In genomic region chr10:61175442-61176204, GRCm38 (mm10) we compare ENCODE assay signal across 8 mouse cellular contexts. TPM values are rescaled to one million over a fixed set of nuclear protein-coding genes. Genes with fewer than 3 reads are reported as not detected.
DNase-seq lines count a peak whose midpoint lies in the region; ATAC-seq and TF ChIP-seq lines count a peak whose summit lies in the region.

No protein-coding gene starts in this region.

- no peak overlapping the region for H3K9ac ChIP-seq in embryonic facial prominence, embryonic 11.5 days (replicated peaks; ENCODE audit: low read length)
- H3K9ac ChIP-seq in hindbrain, embryonic 13.5 days = no peak overlapping the region
- no peak overlapping the region for H3K9ac ChIP-seq in liver, adult 2 months (ENCODE audit: low read depth, low read length)

- H3K27me3 ChIP-seq in kidney, adult 2 months (replicated peaks; ENCODE audit: control insufficient read depth, insufficient read depth, low read length) = no peaks in the 10 kb centered on the region
- H3K27me3 ChIP-seq in embryonic facial prominence, embryonic 11.5 days (ENCODE audit: control insufficient read depth, insufficient read depth, low read length) = 0 out of 2 replicates have a peak, but pooled peaks cover 5% of the 10 kb centered on the region
- peaks cover 5% of the 10 kb centered on the region; the same call in 1 of the 2 replicates for H3K27me3 ChIP-seq in hindbrain, embryonic 13.5 days
- no peaks in the 10 kb centered on the region for H3K27me3 ChIP-seq in liver, adult 2 months (ENCODE audit: control insufficient read depth, insufficient read depth, low read length)

- no peak overlapping the region for H3K4me2 ChIP-seq in embryonic facial prominence, embryonic 11.5 days (ENCODE audit: low read depth, low read length)
- peak overlapping the region; percentile 26 for H3K4me2 ChIP-seq in hindbrain, embryonic 13.5 days

- WGBS in kidney, adult 2 months = 16% methylated on average over 24 of the region's 24 CpGs
- WGBS in embryonic facial prominence, embryonic 11.5 days = 13% methylated on average over 24 of the region's 24 CpGs
- WGBS in hindbrain, embryonic 13.5 days = 16% methylated on average over 24 of the region's 24 CpGs
- WGBS in liver, adult 2 months = 15% methylated on average over 24 of the region's 24 CpGs

- ATAC-seq in embryonic facial prominence, embryonic 11.5 days (replicated peaks; ENCODE audit: insufficient number of reproducible peaks, low FRiP score, low TSS enrichment, low read depth) = no peak
- ATAC-seq in hindbrain, embryonic 13.5 days (ENCODE audit: low FRiP score) = no peak
- no peak for ATAC-seq in activated CD4-positive, CD25-positive, alpha-beta regulatory T cell, adult 4 months

- no peak for DNase-seq in kidney, adult 2 months
- no peak for DNase-seq in kidney, postnatal 14 days
- DNase-seq in adrenal gland, postnatal 10 days = peak; percentile 35
- DNase-seq in embryonic facial prominence, embryonic 11.5 days (ENCODE audit: low spot score) = peak; percentile 50
- DNase-seq in liver, adult 2 months (ENCODE audit: extremely low read depth, low read depth, low spot score) = no peak
- peak; percentile 73 for DNase-seq in retina, embryonic 14.5 days (ENCODE audit: low spot score)

- no peaks in the 10 kb centered on the region for H3K79me2 ChIP-seq in liver, adult 2 months (ENCODE audit: control insufficient read depth, insufficient read depth, low read length)

- no peaks in the 10 kb centered on the region for H3K9me3 ChIP-seq in embryonic facial prominence, embryonic 11.5 days (replicated peaks; ENCODE audit: control insufficient read depth, low read length)
- H3K9me3 ChIP-seq in hindbrain, embryonic 13.5 days = no peaks in the 10 kb centered on the region

- H3K4me3 ChIP-seq in kidney, adult 2 months (ENCODE audit: insufficient read depth, low read depth, low read length) = no peak overlapping the region
- H3K4me3 ChIP-seq in embryonic facial prominence, embryonic 11.5 days (ENCODE audit: low read depth, low read length) = no peak overlapping the region
- H3K4me3 ChIP-seq in hindbrain, embryonic 13.5 days = no peak overlapping the region
- no peak overlapping the region for H3K4me3 ChIP-seq in liver, adult 2 months (ENCODE audit: insufficient read depth, low read depth, low read length)

- H3K27ac ChIP-seq in kidney, adult 2 months (ENCODE audit: insufficient read depth, low read depth, low read length) = no peak overlapping the region
- H3K27ac ChIP-seq in embryonic facial prominence, embryonic 11.5 days (replicated peaks; ENCODE audit: low read depth, low read length) = no peak overlapping the region
- no peak overlapping the region for H3K27ac ChIP-seq in hindbrain, embryonic 13.5 days
- H3K27ac ChIP-seq in liver, adult 2 months (replicated peaks; ENCODE audit: insufficient read depth, low read depth, low read length) = no peak overlapping the region

- no peak for TF ChIP-seq POLR2A in kidney, adult 2 months (IDR thresholded peaks at IDR 0.05; ENCODE audit: low read depth, low read length)
- no peak for TF ChIP-seq POLR2A in liver, adult 2 months (IDR thresholded peaks at IDR 0.05; ENCODE audit: extremely low read depth, insufficient read depth, low read length)

- no peaks in the 10 kb centered on the region for H3K4me1 ChIP-seq in kidney, adult 2 months (ENCODE audit: control insufficient read depth, insufficient read depth, low read length)
- no peaks in the 10 kb centered on the region for H3K4me1 ChIP-seq in embryonic facial prominence, embryonic 11.5 days (ENCODE audit: control insufficient read depth, insufficient read depth, low read length)
- H3K4me1 ChIP-seq in hindbrain, embryonic 13.5 days (replicated peaks) = no peaks in the 10 kb centered on the region; the same call in 1 of the 2 replicates
- no peaks in the 10 kb centered on the region for H3K4me1 ChIP-seq in liver, adult 2 months (ENCODE audit: control insufficient read depth, insufficient read depth, low read length)

- TF ChIP-seq CTCF in kidney, adult 2 months (conservative IDR thresholded peaks at IDR 0.05; ENCODE audit: insufficient read depth, insufficient read length, low read depth, low read length) = 0 out of 2 replicates have a peak, but pooled peaks have one; percentile 27
- TF ChIP-seq CTCF in liver, adult 2 months (IDR thresholded peaks at IDR 0.05; ENCODE audit: low read depth, low read length) = peak; percentile 46

- no peaks in the 10 kb centered on the region for H3K36me3 ChIP-seq in kidney, adult 2 months (ENCODE audit: control insufficient read depth, insufficient read depth, low read length)
- H3K36me3 ChIP-seq in embryonic facial prominence, embryonic 11.5 days (replicated peaks; ENCODE audit: control insufficient read depth, insufficient read depth, low read depth, low read length) = no peaks in the 10 kb centered on the region
- H3K36me3 ChIP-seq in hindbrain, embryonic 13.5 days = no peaks in the 10 kb centered on the region
- H3K36me3 ChIP-seq in liver, adult 2 months (ENCODE audit: control insufficient read depth, insufficient read depth, low read length) = no peaks in the 10 kb centered on the region

RNA-seq across cellular contexts. Expression of gene Tbata, which starts 3.9 kb away (rescaled TPM):
- polyA plus RNA-seq in kidney, adult 2 months (2012; rRNA removed) = 0.19 and 0.20 TPM in 2 replicates
- not detected for total RNA-seq in adrenal gland, postnatal 10 days (2021)
- not detected in 2 replicates for polyA plus RNA-seq in embryonic facial prominence, embryonic 11.5 days (2014; fragmentation: Nextera tagmentation; extraction: Ambion mirVana)
- 0.19 TPM in 1 of 2 replicates, not detected in the other for polyA plus RNA-seq in hindbrain, embryonic 13.5 days (2015; fragmentation: Nextera tagmentation; extraction: Ambion mirVana)
- not detected in 2 replicates for total RNA-seq in liver, adult 2 months (2014; rRNA removed)
- polyA plus RNA-seq in liver, adult 2 months (2012; rRNA removed) = not detected in 2 replicates
- not detected for polyA plus RNA-seq in activated CD4-positive, CD25-positive, alpha-beta regulatory T cell, adult 4 months (2017; shearing (Covaris generic))

RNA-seq across cellular contexts. Expression of gene Sgpl1, which starts 28.1 kb away (rescaled TPM):
- 37.8 and 39.7 TPM in 2 replicates for polyA plus RNA-seq in kidney, adult 2 months (2012; rRNA removed)
- 10 to 100 TPM; 56.8 to 66.6 TPM for total RNA-seq in adrenal gland, postnatal 10 days (2021)
- 88.5 and 92.4 TPM in 2 replicates for polyA plus RNA-seq in embryonic facial prominence, embryonic 11.5 days (2014; fragmentation: Nextera tagmentation; extraction: Ambion mirVana)
- polyA plus RNA-seq in hindbrain, embryonic 13.5 days (2015; fragmentation: Nextera tagmentation; extraction: Ambion mirVana) = 66.2 and 66.8 TPM in 2 replicates
- 43.7 and 57.2 TPM in 2 replicates for total RNA-seq in liver, adult 2 months (2014; rRNA removed)
- 36.3 and 39.9 TPM in 2 replicates for polyA plus RNA-seq in liver, adult 2 months (2012; rRNA removed)
- polyA plus RNA-seq in activated CD4-positive, CD25-positive, alpha-beta regulatory T cell, adult 4 months (2017; shearing (Covaris generic)) = 10 to 100 TPM; 23.5 to 24.3 TPM

Comparison
In these comparisons a context has a peak if more than half of its experiments do, and no peak if none do; other contexts are left out.
1. DNase-seq: peak in adrenal gland, postnatal 10 days (single experiment), embryonic facial prominence, embryonic 11.5 days (single experiment) and retina, embryonic 14.5 days (single experiment); none in kidney, adult 2 months (single experiment), kidney, postnatal 14 days (single experiment) and liver, adult 2 months (single experiment).